Mouse (Mus musculus): ENCODE data around the gene Tlx1. TPM values are rescaled to one million over a fixed set of nuclear protein-coding genes. Genes with fewer than 3 reads are reported as not detected.

Gene Tlx1
- polyA plus RNA-seq, 1 experiment from 2014 or later, result 0.75 TPM

- WGBS, result 2% methylated on average over 5 of the region's 5 CpGs
- Histone ChIP-seq H3K4me3 (no peak overlapping the region), H3K27me3 (peaks cover 100% of the 10 kb centered on the region), H3K27ac (replicated peaks) (no peak overlapping the region), H3K36me3 (no peaks in the 10 kb centered on the region), H3K4me1 (no peaks in the 10 kb centered on the region), H3K9me3 (no peaks in the 10 kb centered on the region), H3K4me2 (replicated peaks) (no peak overlapping the region), H3K9ac (replicated peaks) (no peak overlapping the region)
- no peak for ATAC-seq (ENCODE audit: low FRiP score, low read depth)
Measured at GRCm38 (mm10) chr19:45159491-45159890, 9.0 kb downstream of the Tlx1 start.

GRCm38 (mm10) chr19:45159991-45160390 is 9.5 kb downstream of the Tlx1 start:
- H3K4me1 ChIP-seq, result no peaks in the 10 kb centered on the region
- no peak overlapping the region for H3K4me3 ChIP-seq
- ATAC-seq (ENCODE audit: low FRiP score, low read depth), result no peak
- no peaks in the 10 kb centered on the region for H3K9me3 ChIP-seq
- H3K27me3 ChIP-seq, result peaks cover 100% of the 10 kb centered on the region
- 3% methylated on average over 5 of the region's 5 CpGs for WGBS
- H3K4me2 ChIP-seq (replicated peaks), result no peak overlapping the region
- no peaks in the 10 kb centered on the region for H3K36me3 ChIP-seq
- H3K9ac ChIP-seq (replicated peaks), result no peak overlapping the region
- H3K27ac ChIP-seq (replicated peaks), result no peak overlapping the region

GRCm38 (mm10) chr19:45160523-45160922 is 10.0 kb downstream of the Tlx1 start:
- Histone ChIP-seq H3K4me2 (replicated peaks) (no peak overlapping the region), H3K9me3 (no peaks in the 10 kb centered on the region), H3K27ac (replicated peaks) (no peak overlapping the region), H3K36me3 (no peaks in the 10 kb centered on the region), H3K4me1 (no peaks in the 10 kb centered on the region), H3K9ac (replicated peaks) (no peak overlapping the region), H3K27me3 (peaks cover 100% of the 10 kb centered on the region), H3K4me3 (no peak overlapping the region)
- 2% methylated on average over 5 of the region's 5 CpGs for WGBS
- ATAC-seq (ENCODE audit: low FRiP score, low read depth), result no peak

DNA sequence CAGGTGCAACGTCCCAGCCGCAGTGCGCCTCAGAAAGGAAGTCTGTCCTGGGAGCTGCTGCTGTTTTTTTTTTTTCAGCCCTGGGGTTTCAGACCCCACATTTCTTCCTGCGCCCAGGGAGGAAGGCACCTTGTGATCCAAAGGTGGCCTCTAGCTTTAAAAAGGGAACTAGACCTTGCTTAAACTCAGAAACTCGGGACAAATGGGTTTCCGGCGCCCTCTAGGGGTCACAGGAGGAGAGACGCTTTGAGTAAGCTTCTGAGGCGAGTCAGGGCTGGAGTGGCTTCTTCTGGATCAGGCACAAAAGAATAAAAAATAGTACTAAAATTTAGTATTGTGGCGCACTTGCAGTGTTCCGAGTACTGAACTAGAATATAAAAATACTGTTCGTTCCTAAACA is 10.6 kb downstream of the Tlx1 start:
- H3K9me3 ChIP-seq, result no peaks in the 10 kb centered on the region
- no peak overlapping the region for H3K4me2 ChIP-seq (replicated peaks)
- H3K27me3 ChIP-seq, result peaks cover 99% of the 10 kb centered on the region
- no peaks in the 10 kb centered on the region for H3K36me3 ChIP-seq
- ATAC-seq (ENCODE audit: low FRiP score, low read depth), result no peak
- no peak overlapping the region for H3K9ac ChIP-seq (replicated peaks)
- H3K4me1 ChIP-seq, result no peaks in the 10 kb centered on the region
- H3K4me3 ChIP-seq, result no peak overlapping the region
- no peak overlapping the region for H3K27ac ChIP-seq (replicated peaks)
- WGBS, result 3% methylated on average over 12 of the region's 12 CpGs

DNA sequence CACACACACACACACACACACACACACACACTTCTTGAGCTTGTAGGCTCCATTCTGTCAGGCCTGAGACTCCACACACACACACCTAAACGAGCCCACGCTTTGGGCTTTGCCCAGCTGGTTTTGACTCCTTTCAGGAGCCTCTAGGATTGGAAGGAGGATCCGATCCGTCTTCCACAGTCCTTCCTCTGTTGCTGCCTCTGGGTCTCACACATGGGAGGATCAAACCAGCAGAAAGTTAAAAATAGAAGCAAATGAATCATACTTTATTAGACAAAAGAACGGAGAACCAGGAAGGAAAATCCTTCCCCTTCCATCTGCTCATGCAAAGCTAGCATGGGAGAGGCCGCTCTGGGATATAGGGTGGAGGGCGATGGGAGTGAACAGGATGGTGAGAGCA is 11.7 kb downstream of the Tlx1 start:
- no peak overlapping the region for H3K4me2 ChIP-seq (replicated peaks)
- H3K9me3 ChIP-seq, result no peaks in the 10 kb centered on the region
- H3K27me3 ChIP-seq, result peaks cover 98% of the 10 kb centered on the region
- no peak overlapping the region for H3K9ac ChIP-seq (replicated peaks)
- no peak overlapping the region for H3K4me3 ChIP-seq
- ATAC-seq (ENCODE audit: low FRiP score, low read depth), result no peak
- WGBS, result 54% methylated on average over 7 of the region's 7 CpGs
- H3K27ac ChIP-seq (replicated peaks), result no peak overlapping the region
- no peaks in the 10 kb centered on the region for H3K4me1 ChIP-seq
- H3K36me3 ChIP-seq, result no peaks in the 10 kb centered on the region

- ATAC-seq (ENCODE audit: low FRiP score, low read depth), result no peak
- Histone ChIP-seq H3K27ac (replicated peaks) (no peak overlapping the region), H3K4me1 (no peaks in the 10 kb centered on the region), H3K27me3 (peaks cover 98% of the 10 kb centered on the region), H3K4me3 (no peak overlapping the region), H3K9me3 (no peaks in the 10 kb centered on the region), H3K36me3 (no peaks in the 10 kb centered on the region), H3K9ac (replicated peaks) (no peak overlapping the region), H3K4me2 (replicated peaks) (no peak overlapping the region)
- 3% methylated on average over 12 of the region's 12 CpGs for WGBS
Measured at GRCm38 (mm10) chr19:45162871-45163270, 12.4 kb downstream of the Tlx1 start.

GRCm38 (mm10) chr19:45170451-45170850 is 20.0 kb downstream of the Tlx1 start:
- ATAC-seq (ENCODE audit: low FRiP score, low read depth), result no peak
- H3K4me3 ChIP-seq, result no peak overlapping the region
- no peaks in the 10 kb centered on the region for H3K36me3 ChIP-seq
- no peaks in the 10 kb centered on the region for H3K9me3 ChIP-seq
- no peaks in the 10 kb centered on the region for H3K4me1 ChIP-seq
- no peak overlapping the region for H3K4me2 ChIP-seq (replicated peaks)
- H3K9ac ChIP-seq (replicated peaks), result no peak overlapping the region
- no peak overlapping the region for H3K27ac ChIP-seq (replicated peaks)
- WGBS, result 81% methylated on average over 7 of the region's 7 CpGs
- peaks cover 72% of the 10 kb centered on the region for H3K27me3 ChIP-seq

GRCm38 (mm10) chr19:45174803-45175202 is 24.3 kb downstream of the Tlx1 start:
- ATAC-seq (ENCODE audit: low FRiP score, low read depth), result no peak
- H3K27me3 ChIP-seq, result peaks cover 59% of the 10 kb centered on the region
- H3K4me1 ChIP-seq, result 0 out of 2 replicates have a peak, but pooled peaks cover 3% of the 10 kb centered on the region
- H3K9ac ChIP-seq (replicated peaks), result no peak overlapping the region
- no peak overlapping the region for H3K4me2 ChIP-seq (replicated peaks)
- no peak overlapping the region for H3K4me3 ChIP-seq
- no peaks in the 10 kb centered on the region for H3K36me3 ChIP-seq
- no peak overlapping the region for H3K27ac ChIP-seq (replicated peaks)
- 63% methylated on average over 7 of the region's 7 CpGs for WGBS
- H3K9me3 ChIP-seq, result no peaks in the 10 kb centered on the region

- ATAC-seq (ENCODE audit: low FRiP score, low read depth), result no peak
- no peak overlapping the region for H3K4me3 ChIP-seq
- WGBS, result 78% methylated on average over 8 of the region's 8 CpGs
- peaks cover 51% of the 10 kb centered on the region for H3K27me3 ChIP-seq
- H3K9me3 ChIP-seq, result no peaks in the 10 kb centered on the region
- H3K9ac ChIP-seq (replicated peaks), result no peak overlapping the region
- H3K4me1 ChIP-seq, result 0 out of 2 replicates have a peak, but pooled peaks cover 3% of the 10 kb centered on the region
- H3K36me3 ChIP-seq, result no peaks in the 10 kb centered on the region
- no peak overlapping the region for H3K4me2 ChIP-seq (replicated peaks)
- H3K27ac ChIP-seq (replicated peaks), result no peak overlapping the region
Measured at GRCm38 (mm10) chr19:45176269-45176668, 25.8 kb downstream of the Tlx1 start.

DNA sequence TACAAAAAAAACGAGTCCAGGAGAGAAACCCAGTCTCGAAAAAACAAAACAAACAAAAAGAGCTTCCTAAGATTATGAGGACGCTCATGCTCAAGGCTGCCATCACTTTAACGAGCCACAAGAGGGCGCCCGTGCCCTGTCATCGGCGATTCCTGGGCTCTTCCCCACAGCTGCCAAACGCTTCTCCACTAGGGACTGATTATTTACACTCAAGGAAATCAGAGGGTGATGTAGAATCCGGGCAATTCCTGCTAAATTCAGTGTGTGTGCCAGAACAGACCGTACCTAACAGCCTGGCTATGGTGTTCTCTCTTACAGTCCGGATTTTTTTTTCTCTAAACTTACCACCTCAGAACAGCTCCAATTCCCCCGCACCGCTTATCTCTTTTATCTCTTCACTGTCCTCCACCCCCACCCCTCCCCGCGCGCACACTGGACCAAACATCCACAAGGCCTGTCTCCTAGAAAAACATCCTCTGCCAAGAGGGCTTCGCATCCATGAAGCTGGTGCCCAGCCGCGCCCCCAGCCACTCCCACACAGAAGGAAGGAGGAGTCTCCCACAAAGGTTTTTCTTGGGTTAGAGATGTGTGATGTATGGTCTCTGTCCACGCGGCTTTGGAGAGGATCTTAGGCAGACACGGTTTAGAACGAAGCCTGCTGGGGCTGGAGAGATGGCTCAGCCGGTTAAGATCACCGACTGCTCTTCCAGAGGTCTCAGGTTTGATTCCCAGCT is 26.7 kb downstream of the Tlx1 start:
- Histone ChIP-seq H3K9ac (replicated peaks) (no peak overlapping the region), H3K4me3 (no peak overlapping the region), H3K4me2 (replicated peaks) (peak overlapping the region; percentile 6), H3K27me3 (peaks cover 42% of the 10 kb centered on the region), H3K36me3 (no peaks in the 10 kb centered on the region), H3K27ac (replicated peaks) (no peak overlapping the region), H3K4me1 (0 out of 2 replicates have a peak, but pooled peaks cover 3% of the 10 kb centered on the region), H3K9me3 (no peaks in the 10 kb centered on the region)
- 21% methylated on average over 26 of the region's 26 CpGs for WGBS
- ATAC-seq (ENCODE audit: low FRiP score, low read depth), result no peak

- Histone ChIP-seq H3K9ac (replicated peaks) (no peak overlapping the region), H3K4me3 (no peak overlapping the region), H3K27me3 (peaks cover 22% of the 10 kb centered on the region), H3K36me3 (no peaks in the 10 kb centered on the region), H3K27ac (replicated peaks) (no peak overlapping the region), H3K9me3 (no peaks in the 10 kb centered on the region), H3K4me1 (0 out of 2 replicates have a peak, but pooled peaks cover 3% of the 10 kb centered on the region), H3K4me2 (replicated peaks) (no peak overlapping the region)
- 74% methylated on average over 4 of the region's 4 CpGs for WGBS
- no peak for ATAC-seq (ENCODE audit: low FRiP score, low read depth)
Measured at GRCm38 (mm10) chr19:45179451-45179850, 29.0 kb downstream of the Tlx1 start.

GRCm38 (mm10) chr19:45180447-45180846 is 30.0 kb downstream of the Tlx1 start:
- no peaks in the 10 kb centered on the region for H3K9me3 ChIP-seq
- ATAC-seq (ENCODE audit: low FRiP score, low read depth), result no peak
- 0 out of 2 replicates have a peak, but pooled peaks cover 3% of the 10 kb centered on the region for H3K4me1 ChIP-seq
- no peak overlapping the region for H3K4me3 ChIP-seq
- H3K4me2 ChIP-seq (replicated peaks), result no peak overlapping the region
- peaks cover 22% of the 10 kb centered on the region for H3K27me3 ChIP-seq
- WGBS, result 91% methylated on average over 5 of the region's 5 CpGs
- no peak overlapping the region for H3K9ac ChIP-seq (replicated peaks)
- H3K27ac ChIP-seq (replicated peaks), result no peak overlapping the region
- H3K36me3 ChIP-seq, result no peaks in the 10 kb centered on the region

- Histone ChIP-seq H3K36me3 (no peaks in the 10 kb centered on the region), H3K4me3 (no peak overlapping the region), H3K9ac (replicated peaks) (no peak overlapping the region), H3K4me1 (no peaks in the 10 kb centered on the region), H3K27me3 (no peaks in the 10 kb centered on the region), H3K9me3 (peaks cover 18% of the 10 kb centered on the region), H3K4me2 (replicated peaks) (no peak overlapping the region), H3K27ac (replicated peaks) (no peak overlapping the region)
- no peak for ATAC-seq (ENCODE audit: low FRiP score, low read depth)
- WGBS, result 58% methylated on average over 4 of the region's 4 CpGs
Measured at GRCm38 (mm10) chr19:45194651-45195050, 44.2 kb downstream of the Tlx1 start.

All from midbrain, embryonic 12.5 days (tissue).